Mouse (Mus musculus): ENCODE measurements at regions not wholly inside any gene's neighbourhood (a gene's known extent, or its start where the extent isn't known, plus 50 kb on each side); places are given as distances from the start of the nearest gene placed in this dataset.

DNA sequence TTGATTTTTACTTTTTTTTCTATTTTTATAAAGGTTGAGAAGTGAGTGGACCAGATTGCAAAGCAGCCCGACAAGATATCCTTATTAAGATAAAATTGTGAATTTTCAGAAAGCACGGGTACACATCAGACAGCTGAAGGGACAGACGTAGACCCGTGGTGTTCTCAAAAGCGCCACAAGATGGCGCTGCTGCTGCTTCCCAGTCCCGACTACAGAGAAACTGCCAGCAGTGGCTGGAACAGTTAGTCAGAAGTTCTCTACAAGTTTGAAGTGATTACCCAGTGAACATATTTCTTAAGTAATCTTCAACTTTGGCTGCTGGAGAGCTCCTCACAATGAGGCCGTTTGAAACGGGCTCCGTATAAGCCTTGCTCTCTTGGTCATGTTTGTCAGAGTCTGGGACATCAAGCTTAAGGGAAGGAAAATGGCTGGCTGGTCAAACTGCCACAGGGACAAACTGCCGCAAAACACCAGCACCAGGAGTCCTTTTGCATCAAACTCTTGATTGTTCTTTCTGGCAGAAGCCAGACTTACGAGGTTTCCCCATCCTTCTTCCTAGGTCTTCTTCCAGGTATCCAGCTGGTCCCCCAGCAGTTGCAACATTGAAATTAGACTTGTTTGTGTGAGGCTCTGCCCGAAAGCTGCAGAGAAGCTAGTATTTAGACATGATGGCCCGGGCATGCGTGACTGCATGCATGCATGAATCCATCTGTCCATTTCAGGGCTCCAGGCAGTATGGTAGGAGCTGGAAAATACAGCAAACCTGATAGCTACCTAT lies 106.0 kb upstream of the Chd6 start:
- no peaks in the 10 kb centered on the region for H3K36me3 ChIP-seq
- no peak overlapping the region for H3K27ac ChIP-seq
- no peak overlapping the region for H3K4me2 ChIP-seq (replicated peaks)
- peak; percentile 69; the same call in 1 of the 2 replicates for ATAC-seq
- no peak overlapping the region for H3K9ac ChIP-seq
- no peaks in the 10 kb centered on the region for H3K27me3 ChIP-seq (replicated peaks)
- H3K9me3 ChIP-seq = no peaks in the 10 kb centered on the region
- no peak overlapping the region for H3K4me3 ChIP-seq (replicated peaks)
- WGBS = 26% methylated on average over 15 of the region's 15 CpGs
- no peaks in the 10 kb centered on the region for H3K4me1 ChIP-seq (replicated peaks)

DNA sequence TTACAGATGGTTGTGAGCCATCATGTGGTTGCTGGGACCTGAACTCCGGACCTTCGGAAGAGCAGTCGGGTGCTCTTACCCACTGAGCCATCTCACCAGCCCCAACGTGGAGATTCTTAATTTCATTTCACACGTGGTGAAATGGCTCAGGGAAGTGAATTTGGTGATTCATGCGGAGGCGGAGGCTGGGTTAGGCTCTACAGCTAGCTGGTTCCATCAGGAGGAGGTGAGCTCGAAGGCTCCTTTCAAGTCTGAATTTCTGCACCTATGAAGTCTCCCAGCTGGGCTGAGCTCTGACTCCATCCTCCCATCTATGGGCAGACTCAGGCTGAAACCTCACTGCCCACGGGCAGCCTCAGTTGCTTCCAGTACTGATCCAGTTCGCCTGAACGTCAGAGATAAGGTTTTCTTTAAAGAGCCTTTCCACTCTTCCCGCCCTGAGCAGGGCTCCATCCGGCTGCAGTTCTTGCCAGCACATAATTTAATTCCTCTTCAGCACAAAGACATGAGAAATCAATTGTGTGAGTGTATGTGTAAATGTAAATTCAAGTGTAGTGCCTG lies 103.5 kb upstream of the Chd6 start:
- Histone ChIP-seq H3K4me3 (replicated peaks) (no peak overlapping the region), H3K4me2 (replicated peaks) (no peak overlapping the region), H3K9ac (no peak overlapping the region), H3K36me3 (no peaks in the 10 kb centered on the region), H3K4me1 (replicated peaks) (no peaks in the 10 kb centered on the region), H3K27ac (no peak overlapping the region), H3K9me3 (no peaks in the 10 kb centered on the region), H3K27me3 (replicated peaks) (no peaks in the 10 kb centered on the region)
- ATAC-seq = no peak
- 76% methylated on average over 13 of the region's 13 CpGs for WGBS

DNA sequence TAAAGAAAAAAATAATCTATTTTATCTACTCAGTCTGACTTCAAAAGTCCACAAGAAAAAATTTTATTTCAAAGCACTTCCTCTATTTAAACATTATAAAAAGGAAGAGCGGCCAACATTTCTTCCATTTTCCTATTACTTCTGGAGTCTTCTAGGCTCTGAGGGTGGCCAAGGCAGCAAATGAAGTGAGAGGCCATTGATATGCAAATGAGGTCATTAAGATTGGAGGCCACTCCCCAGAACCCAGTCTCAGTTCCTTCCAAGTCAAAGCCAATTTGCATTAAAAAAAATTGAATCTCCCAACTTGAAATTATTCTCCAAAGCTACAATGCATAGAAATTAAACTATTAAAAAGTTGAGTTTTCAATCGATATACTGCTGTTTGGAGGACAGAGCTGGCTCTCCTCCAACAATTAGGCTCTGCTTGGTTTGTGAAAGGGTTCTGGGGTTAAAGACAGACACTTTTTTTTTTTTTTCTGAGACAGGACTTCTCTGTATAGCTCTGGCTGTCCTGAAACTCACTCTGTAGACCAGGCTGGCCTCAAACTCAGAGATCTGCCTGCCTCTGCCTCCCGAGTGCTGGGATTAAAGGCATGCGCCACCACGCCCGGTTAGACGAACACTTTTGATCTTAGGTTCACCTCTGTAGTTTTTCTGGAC lies 88.0 kb upstream of the Chd6 start:
- Histone ChIP-seq H3K4me3 (replicated peaks) (no peak overlapping the region), H3K9me3 (no peaks in the 10 kb centered on the region), H3K36me3 (no peaks in the 10 kb centered on the region), H3K27ac (no peak overlapping the region), H3K27me3 (replicated peaks) (no peaks in the 10 kb centered on the region), H3K4me1 (replicated peaks) (no peaks in the 10 kb centered on the region), H3K9ac (no peak overlapping the region), H3K4me2 (replicated peaks) (no peak overlapping the region)
- ATAC-seq = no peak
- WGBS = 89% methylated on average over 7 of the region's 7 CpGs

DNA sequence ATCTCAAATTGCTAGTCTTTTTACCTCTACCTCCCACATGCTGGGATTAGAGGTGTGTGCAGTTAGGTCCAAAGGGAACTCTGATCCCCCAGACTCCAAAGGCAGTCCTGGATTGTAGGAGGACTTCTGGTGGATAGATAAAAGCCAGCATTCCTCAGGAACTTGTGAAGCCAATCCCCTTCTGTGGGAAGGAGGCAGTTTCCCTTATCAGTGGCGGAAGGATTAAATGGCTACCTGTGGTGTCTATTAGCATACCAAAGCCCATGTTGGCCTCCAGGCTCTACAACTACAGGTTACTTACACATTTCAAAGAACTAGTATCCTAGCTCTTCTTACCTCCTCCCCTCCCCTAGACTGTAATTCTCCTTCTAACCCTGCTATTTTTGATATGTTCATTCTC lies 78.6 kb upstream of the Chd6 start:
- 28% methylated on average over 1 of the region's 1 CpGs for WGBS
- Histone ChIP-seq H3K36me3 (no peaks in the 10 kb centered on the region), H3K4me2 (replicated peaks) (no peak overlapping the region), H3K27ac (no peak overlapping the region), H3K27me3 (replicated peaks) (no peaks in the 10 kb centered on the region), H3K4me1 (replicated peaks) (no peaks in the 10 kb centered on the region), H3K4me3 (replicated peaks) (no peak overlapping the region), H3K9me3 (no peaks in the 10 kb centered on the region), H3K9ac (no peak overlapping the region)
- ATAC-seq = no peak

DNA sequence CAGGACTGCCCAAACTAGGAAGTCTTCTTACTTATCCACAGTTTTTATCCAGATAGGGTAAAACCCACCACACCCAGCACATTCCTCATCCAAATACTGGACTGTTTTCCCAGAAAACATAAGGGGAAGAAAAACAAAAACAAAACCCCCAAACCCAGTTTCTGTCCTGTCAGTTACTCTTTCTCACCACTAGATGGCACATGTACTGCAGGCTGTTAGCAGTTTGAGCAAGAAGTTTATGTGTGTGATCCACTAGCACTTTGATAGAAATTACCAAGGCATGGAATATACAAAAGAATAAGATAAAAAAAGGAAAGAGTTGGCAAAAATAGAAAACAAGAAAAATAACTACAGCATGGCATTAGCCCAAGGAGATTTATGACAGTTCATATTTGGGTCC lies 76.2 kb upstream of the Chd6 start:
- H3K27ac ChIP-seq = no peak overlapping the region
- H3K4me3 ChIP-seq (replicated peaks) = no peak overlapping the region
- no peak for ATAC-seq
- H3K27me3 ChIP-seq (replicated peaks) = no peaks in the 10 kb centered on the region
- H3K4me2 ChIP-seq (replicated peaks) = no peak overlapping the region
- no peaks in the 10 kb centered on the region for H3K4me1 ChIP-seq (replicated peaks)
- H3K9me3 ChIP-seq = no peaks in the 10 kb centered on the region
- H3K36me3 ChIP-seq = no peaks in the 10 kb centered on the region
- no peak overlapping the region for H3K9ac ChIP-seq

DNA sequence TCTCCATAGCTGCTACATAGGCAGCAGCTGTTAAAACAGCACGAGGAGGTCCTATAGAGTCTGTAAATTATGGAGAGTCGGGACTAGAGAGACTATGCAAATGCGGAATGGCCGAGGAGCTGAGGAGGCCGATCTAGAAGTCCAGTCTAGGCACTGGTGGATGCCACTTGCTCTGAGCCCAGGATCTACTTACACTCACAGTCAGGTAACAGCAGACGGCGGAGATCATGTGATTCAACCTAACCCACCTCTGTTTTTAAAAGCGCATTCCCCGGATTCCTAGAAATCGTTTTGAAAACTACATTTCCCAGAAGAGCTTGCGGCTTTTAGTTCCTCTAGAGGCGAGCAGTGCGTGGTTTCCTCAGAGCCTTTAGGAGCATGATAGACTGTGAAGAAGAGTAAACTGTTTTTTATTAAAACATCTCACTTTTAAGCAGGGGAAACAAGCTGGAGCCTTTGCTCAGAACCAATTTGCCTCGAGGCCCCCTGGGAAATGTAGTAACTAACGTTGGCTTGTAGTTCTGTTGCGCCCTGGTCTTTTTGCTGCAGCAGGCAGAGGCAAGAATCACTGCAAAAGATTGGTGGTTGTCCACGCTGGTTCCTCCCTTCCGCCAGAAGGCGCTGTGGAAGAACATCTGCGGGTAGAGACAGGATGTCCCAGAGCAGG lies 68.6 kb upstream of the Chd6 start:
- H3K4me1 ChIP-seq (replicated peaks) = 0 out of 2 replicates have a peak, but pooled peaks cover 3% of the 10 kb centered on the region
- no peak overlapping the region for H3K27ac ChIP-seq
- H3K9ac ChIP-seq = no peak overlapping the region
- H3K9me3 ChIP-seq = no peaks in the 10 kb centered on the region
- peak overlapping the region; percentile 42 for H3K4me3 ChIP-seq (replicated peaks)
- ATAC-seq = peak; percentile 86
- WGBS = 3% methylated on average over 20 of the region's 20 CpGs
- H3K36me3 ChIP-seq = no peaks in the 10 kb centered on the region
- no peaks in the 10 kb centered on the region for H3K27me3 ChIP-seq (replicated peaks)
- H3K4me2 ChIP-seq (replicated peaks) = peak overlapping the region; percentile 61

DNA sequence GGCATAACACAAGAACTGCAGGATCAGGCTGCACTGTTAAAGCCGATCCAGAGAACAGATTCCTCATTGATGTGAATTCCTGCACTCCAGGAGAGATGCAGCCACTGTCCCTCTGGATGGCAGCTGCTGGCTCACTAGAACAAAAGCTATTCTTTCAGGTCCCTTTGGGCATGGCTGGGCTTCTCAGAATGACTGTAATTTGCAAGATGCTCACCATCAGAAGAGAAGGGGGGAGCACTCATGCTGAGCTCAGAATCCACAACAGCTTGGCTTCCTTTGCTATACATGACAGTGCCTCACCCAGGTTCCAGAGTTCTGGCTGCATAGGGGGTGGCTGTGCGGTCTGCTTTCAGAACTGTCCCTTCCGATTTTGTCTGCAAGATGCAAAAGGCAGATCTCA lies 57.8 kb upstream of the Chd6 start:
- H3K4me1 ChIP-seq (replicated peaks) = no peaks in the 10 kb centered on the region
- no peak for ATAC-seq
- H3K4me2 ChIP-seq (replicated peaks) = no peak overlapping the region
- no peaks in the 10 kb centered on the region for H3K9me3 ChIP-seq
- H3K27me3 ChIP-seq (replicated peaks) = no peaks in the 10 kb centered on the region
- H3K9ac ChIP-seq = no peak overlapping the region
- no peak overlapping the region for H3K27ac ChIP-seq
- H3K4me3 ChIP-seq (replicated peaks) = no peak overlapping the region
- 51% methylated on average over 3 of the region's 3 CpGs for WGBS
- H3K36me3 ChIP-seq = no peaks in the 10 kb centered on the region

DNA sequence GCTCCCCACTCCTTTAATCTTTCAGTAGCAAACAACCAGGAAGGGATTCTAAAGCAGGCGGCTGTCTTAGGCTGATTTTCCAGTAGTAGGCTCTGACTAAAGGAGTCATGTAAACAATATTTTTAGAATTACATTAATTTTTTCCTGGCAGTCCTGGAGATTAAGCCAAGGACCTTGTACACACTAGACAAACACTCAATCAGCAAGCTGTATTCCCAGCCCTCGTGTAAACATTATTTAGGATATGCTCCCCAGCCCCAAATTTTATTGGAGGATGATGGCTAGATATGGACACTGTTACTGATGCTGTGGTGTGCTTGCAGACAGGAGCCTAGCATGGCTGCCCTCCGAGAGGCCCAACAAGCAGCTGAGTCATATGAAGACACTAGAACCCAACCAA lies 56.6 kb upstream of the Chd6 start:
- WGBS = 49% methylated on average over 3 of the region's 3 CpGs
- Histone ChIP-seq H3K9me3 (no peaks in the 10 kb centered on the region), H3K36me3 (no peaks in the 10 kb centered on the region), H3K4me2 (replicated peaks) (no peak overlapping the region), H3K4me1 (replicated peaks) (no peaks in the 10 kb centered on the region), H3K9ac (no peak overlapping the region), H3K4me3 (replicated peaks) (no peak overlapping the region), H3K27me3 (replicated peaks) (no peaks in the 10 kb centered on the region), H3K27ac (no peak overlapping the region)
- ATAC-seq = no peak

DNA sequence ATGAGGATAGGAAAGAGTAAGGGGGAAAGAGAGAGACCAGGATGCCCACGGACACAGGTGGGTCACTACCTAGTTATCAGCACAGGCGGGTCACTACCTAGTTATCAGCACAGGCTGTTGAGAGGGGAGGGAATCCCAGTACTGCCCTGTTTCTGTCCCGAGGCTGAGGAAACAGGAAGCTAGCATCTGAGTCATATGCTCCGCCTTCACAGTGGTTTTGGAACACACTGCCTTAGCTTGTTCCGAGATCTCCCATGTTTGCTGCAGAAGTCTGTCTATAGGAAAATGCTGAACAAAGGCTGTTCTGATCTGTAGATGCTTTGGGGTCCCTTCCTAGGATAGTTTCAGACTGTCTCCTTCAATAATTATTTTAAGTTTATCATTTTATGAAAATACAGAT lies 55.4 kb upstream of the Chd6 start:
- Histone ChIP-seq H3K4me1 (replicated peaks) (no peaks in the 10 kb centered on the region), H3K9ac (no peak overlapping the region), H3K4me3 (replicated peaks) (no peak overlapping the region), H3K27me3 (replicated peaks) (no peaks in the 10 kb centered on the region), H3K4me2 (replicated peaks) (no peak overlapping the region), H3K9me3 (no peaks in the 10 kb centered on the region), H3K36me3 (no peaks in the 10 kb centered on the region), H3K27ac (no peak overlapping the region)
- 56% methylated on average over 5 of the region's 5 CpGs for WGBS
- no peak for ATAC-seq

Measured in intestine, embryonic 15.5 days (tissue).